Mouse (Mus musculus) neural tube, embryonic 15.5 days (tissue): ENCODE data around the gene Fam222a. TPM values are rescaled to one million over a fixed set of nuclear protein-coding genes. Genes with fewer than 3 reads are reported as not detected.

ENCODE experiments used
- ATAC-seq: fragments of 200-750 bp; cut with Nextera tagmentation; 2 replicates; pipeline ENCODE4 v1.8.0; 2017; ENCODE audit warnings: mild to moderate bottlenecking, moderate TSS enrichment, moderate library complexity; ENCODE audit not compliant: low FRiP score
- H3K27ac ChIP-seq: fragments of 300-500 bp; sonication (generic); replicated peaks from 2 replicates; pipeline ENCODE4 v1.5.1; 2015; ENCODE audit warnings: mild to moderate bottlenecking, inconsistent platforms
- H3K27me3 ChIP-seq: fragments of 300-500 bp; sonication (generic); replicated peaks from 2 replicates; pipeline ENCODE4 v1.6.1; 2015; ENCODE audit warnings: inconsistent platforms
- H3K36me3 ChIP-seq: fragments of 300-500 bp; sonication (generic); 2 replicates; pipeline ENCODE4 v1.6.1; 2015; ENCODE audit warnings: inconsistent platforms
- H3K4me1 ChIP-seq: fragments of 300-500 bp; sonication (generic); 2 replicates; pipeline ENCODE4 v1.6.1; 2015; ENCODE audit warnings: inconsistent platforms
- H3K4me2 ChIP-seq: fragments of 300-500 bp; sonication (generic); 2 replicates; pipeline ENCODE4 v1.6.1; 2015; ENCODE audit warnings: inconsistent platforms, mild to moderate bottlenecking, moderate library complexity
- H3K4me3 ChIP-seq: fragments of 300-500 bp; sonication (generic); replicated peaks from 2 replicates; pipeline ENCODE4 v1.5.1; 2015; ENCODE audit warnings: mild to moderate bottlenecking, inconsistent platforms
- H3K9ac ChIP-seq: fragments of 300-500 bp; sonication (generic); replicated peaks from 2 replicates; pipeline ENCODE4 v1.6.1; 2015; ENCODE audit warnings: mild to moderate bottlenecking, inconsistent platforms
- H3K9me3 ChIP-seq: fragments of 300-500 bp; sonication (generic); replicated peaks from 2 replicates; pipeline ENCODE4 v1.6.1; 2016; ENCODE audit warnings: inconsistent platforms
- WGBS: fragments of 180-500 bp; shearing (Covaris S2); methylation state at CpG from one replicate; pipeline ENCODE4 v1.1.7; 2015; ENCODE audit warnings: mixed read lengths; 5-methylcytosine and 5-hydroxymethylcytosine counted together
- polyA plus RNA-seq: library from polyadenylated mRNA; unstranded; fragments of >200 nt; fragmentation: Nextera tagmentation; extraction: Ambion mirVana; gene quantifications from 2 replicates; pipeline ENCODE4 v1.2.1, GENCODE M21; 2015

Gene Fam222a
- polyA plus RNA-seq, 1 experiment from 2014 or later = 4.7 TPM

DNA sequence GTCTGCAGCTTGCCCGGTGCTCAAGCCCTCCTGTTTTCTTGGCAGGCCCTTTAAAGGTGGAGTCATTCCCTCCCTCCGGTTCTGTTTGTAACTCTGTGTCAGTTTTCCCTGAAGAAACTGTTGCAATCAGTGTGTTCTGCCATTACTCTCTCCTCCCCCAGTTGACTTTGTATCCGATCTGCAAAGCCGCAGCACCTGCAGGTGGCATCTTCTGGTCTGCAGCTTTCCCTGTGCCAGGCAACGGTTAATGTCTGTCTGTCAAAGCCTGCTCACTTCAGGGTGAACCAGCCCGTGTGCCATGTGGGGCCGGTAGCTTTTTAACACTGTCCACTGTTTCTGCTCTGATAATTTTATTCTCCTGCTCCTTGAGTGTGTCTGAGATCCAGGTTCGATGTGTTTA is 29.4 kb downstream of the Fam222a start:
- Histone ChIP-seq H3K4me2 (no peak overlapping the region), H3K9ac (no peak overlapping the region), H3K4me3 (no peak overlapping the region), H3K36me3 (0 out of 2 replicates have a peak, but pooled peaks cover 5% of the 10 kb centered on the region), H3K27ac (peak overlapping the region; percentile 20), H3K9me3 (no peaks in the 10 kb centered on the region), H3K4me1 (peaks cover 42% of the 10 kb centered on the region), H3K27me3 (no peaks in the 10 kb centered on the region)
- WGBS = 39% methylated on average over 8 of the region's 8 CpGs
- ATAC-seq = no peak

- H3K27ac ChIP-seq = peak overlapping the region; percentile 20; the same call in 1 of the 2 replicates
- no peak overlapping the region for H3K9ac ChIP-seq
- peaks cover 40% of the 10 kb centered on the region for H3K4me1 ChIP-seq
- no peak overlapping the region for H3K4me2 ChIP-seq
- 0 out of 2 replicates have a peak, but pooled peaks cover 5% of the 10 kb centered on the region for H3K36me3 ChIP-seq
- no peaks in the 10 kb centered on the region for H3K9me3 ChIP-seq
- no peak for ATAC-seq
- H3K27me3 ChIP-seq = no peaks in the 10 kb centered on the region
- WGBS = 57% methylated on average over 6 of the region's 6 CpGs
- no peak overlapping the region for H3K4me3 ChIP-seq
Measured at GRCm38 (mm10) chr5:114597652-114598051, 29.8 kb downstream of the Fam222a start.

DNA sequence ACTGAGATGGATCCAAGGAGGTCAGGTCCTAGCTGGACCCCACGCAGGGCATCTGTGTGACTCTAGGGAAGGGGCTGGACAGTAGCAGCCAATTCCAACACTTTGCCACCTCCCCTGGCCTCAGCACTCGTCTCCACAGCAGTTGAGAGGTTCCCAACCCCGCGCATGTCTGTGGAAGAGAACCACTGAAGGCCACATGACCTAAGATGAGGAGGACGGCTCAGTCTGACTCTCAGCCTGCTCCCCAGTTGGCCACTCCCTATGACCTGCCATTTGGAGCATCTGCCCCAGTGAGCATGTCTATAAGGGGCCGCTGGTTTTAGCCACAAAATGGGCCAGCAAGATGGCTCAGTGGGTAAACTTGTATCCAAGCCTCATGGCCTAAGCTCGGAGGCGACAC is 34.2 kb downstream of the Fam222a start:
- Histone ChIP-seq H3K4me2 (no peak overlapping the region), H3K36me3 (no peaks in the 10 kb centered on the region), H3K9me3 (no peaks in the 10 kb centered on the region), H3K27ac (no peak overlapping the region), H3K4me1 (peaks cover 42% of the 10 kb centered on the region), H3K9ac (no peak overlapping the region), H3K4me3 (no peak overlapping the region), H3K27me3 (no peaks in the 10 kb centered on the region)
- no peak for ATAC-seq
- 90% methylated on average over 8 of the region's 8 CpGs for WGBS

GRCm38 (mm10) chr5:114603975-114604374 is 36.2 kb downstream of the Fam222a start:
- Histone ChIP-seq H3K9me3 (no peaks in the 10 kb centered on the region), H3K4me3 (no peak overlapping the region), H3K9ac (no peak overlapping the region), H3K27me3 (no peaks in the 10 kb centered on the region), H3K4me1 (peaks cover 53% of the 10 kb centered on the region), H3K36me3 (no peaks in the 10 kb centered on the region), H3K4me2 (no peak overlapping the region), H3K27ac (peak overlapping the region; percentile 70; the same call in 1 of the 2 replicates)
- ATAC-seq = no peak
- WGBS = 83% methylated on average over 5 of the region's 5 CpGs

- Histone ChIP-seq H3K4me2 (peak overlapping the region; percentile 28), H3K36me3 (no peaks in the 10 kb centered on the region), H3K9me3 (no peaks in the 10 kb centered on the region), H3K4me3 (no peak overlapping the region), H3K27ac (peak overlapping the region; percentile 70), H3K9ac (0 out of 2 replicates have a peak overlapping the region, but pooled peaks have one; percentile 17), H3K27me3 (no peaks in the 10 kb centered on the region), H3K4me1 (peaks cover 61% of the 10 kb centered on the region)
- ATAC-seq = peak; percentile 32
- 4% methylated on average over 11 of the region's 11 CpGs for WGBS
Measured at GRCm38 (mm10) chr5:114604781-114605290, 37.0 kb downstream of the Fam222a start.

- Histone ChIP-seq H3K4me2 (peak overlapping the region; percentile 28; the same call in 1 of the 2 replicates), H3K36me3 (no peaks in the 10 kb centered on the region), H3K27ac (peak overlapping the region; percentile 70), H3K9me3 (no peaks in the 10 kb centered on the region), H3K4me1 (peaks cover 62% of the 10 kb centered on the region), H3K4me3 (no peak overlapping the region), H3K9ac (no peak overlapping the region), H3K27me3 (no peaks in the 10 kb centered on the region)
- ATAC-seq = no peak
- 56% methylated on average over 6 of the region's 6 CpGs for WGBS
Measured at GRCm38 (mm10) chr5:114605981-114606380, 38.2 kb downstream of the Fam222a start.

DNA sequence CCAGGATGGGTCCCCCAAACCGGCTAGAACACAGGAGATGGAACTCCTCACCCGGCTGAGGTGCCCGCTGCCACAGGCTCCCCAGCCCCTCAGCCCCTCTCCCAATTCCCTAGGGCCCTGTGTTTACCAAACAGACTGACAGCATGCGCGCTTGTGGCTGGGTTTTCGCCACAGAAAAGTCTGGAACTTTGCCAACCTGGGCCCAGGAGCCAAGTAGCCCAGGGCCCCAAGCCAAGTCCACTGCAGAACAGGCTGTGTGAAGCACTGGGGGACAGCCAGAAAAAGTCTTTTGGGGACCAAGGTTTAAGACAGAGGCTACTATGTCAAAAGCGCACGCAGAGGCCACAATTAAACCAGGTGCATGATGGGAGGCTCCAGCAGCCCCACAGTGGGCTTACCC is 39.8 kb downstream of the Fam222a start:
- Histone ChIP-seq H3K27ac (peak overlapping the region; percentile 70), H3K36me3 (peaks cover 8% of the 10 kb centered on the region; the same call in 1 of the 2 replicates), H3K4me3 (no peak overlapping the region), H3K4me2 (no peak overlapping the region), H3K4me1 (peaks cover 60% of the 10 kb centered on the region), H3K27me3 (no peaks in the 10 kb centered on the region), H3K9ac (no peak overlapping the region), H3K9me3 (no peaks in the 10 kb centered on the region)
- no peak for ATAC-seq
- 39% methylated on average over 8 of the region's 8 CpGs for WGBS

DNA sequence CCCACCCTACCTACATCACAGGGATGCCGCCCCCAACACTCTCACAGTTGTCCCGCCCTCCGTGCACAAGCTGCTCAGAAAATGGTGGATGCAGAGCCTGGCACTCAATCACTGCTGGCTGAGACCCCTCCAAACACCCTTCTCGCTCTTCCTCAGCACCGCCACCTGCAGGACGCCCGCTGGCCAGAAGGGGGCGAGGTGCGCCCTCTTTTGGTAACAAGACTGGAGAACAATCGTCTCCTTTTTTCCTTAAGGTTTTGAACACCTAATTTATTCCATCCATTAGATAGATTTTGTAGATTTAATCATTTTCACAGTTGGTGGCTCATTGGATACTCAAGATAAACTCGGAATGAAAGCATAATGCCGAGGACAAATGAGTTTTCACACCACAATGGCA is 40.7 kb downstream of the Fam222a start:
- Histone ChIP-seq H3K27ac (peak overlapping the region; percentile 70), H3K4me1 (peaks cover 61% of the 10 kb centered on the region), H3K27me3 (no peaks in the 10 kb centered on the region), H3K9ac (no peak overlapping the region), H3K9me3 (no peaks in the 10 kb centered on the region), H3K36me3 (peaks cover 8% of the 10 kb centered on the region; the same call in 1 of the 2 replicates), H3K4me3 (no peak overlapping the region), H3K4me2 (peak overlapping the region; percentile 25)
- ATAC-seq = no peak; the same call in 1 of the 2 replicates
- 4% methylated on average over 12 of the region's 12 CpGs for WGBS

GRCm38 (mm10) chr5:114611256-114611655 is 43.4 kb downstream of the Fam222a start:
- no peak for ATAC-seq
- WGBS = 95% methylated on average over 10 of the region's 10 CpGs
- no peak overlapping the region for H3K4me3 ChIP-seq

DNA sequence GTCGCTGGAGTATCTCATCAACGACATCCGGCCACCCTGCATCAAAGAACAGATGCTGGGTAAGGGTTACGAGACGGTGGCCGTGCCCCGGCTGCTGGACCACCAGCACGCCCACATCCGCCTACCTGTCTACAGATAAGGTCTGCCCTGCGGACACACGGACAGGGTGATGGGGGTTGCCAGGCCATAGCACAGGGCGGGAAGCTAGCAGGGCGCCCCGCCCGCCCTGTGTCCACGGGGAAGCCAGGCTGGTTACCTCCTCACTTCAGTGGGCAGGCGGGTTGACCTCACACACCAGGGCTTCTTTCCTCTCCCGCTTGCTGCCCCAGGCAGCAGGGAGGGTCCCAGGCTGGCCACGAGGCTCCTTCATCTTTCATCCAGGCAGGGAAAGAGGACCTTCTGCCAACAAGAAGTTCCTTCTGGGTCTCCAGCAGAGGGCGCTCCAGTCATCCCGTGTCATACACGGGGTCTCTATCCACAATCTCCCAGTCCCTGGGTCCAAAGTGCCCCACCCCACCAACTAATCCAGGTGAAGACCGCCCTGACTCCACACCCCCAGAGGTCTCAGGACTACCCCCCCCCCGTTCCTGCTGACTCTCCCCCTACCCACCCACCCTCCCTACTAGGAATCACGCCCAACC is 44.3 kb downstream of the Fam222a start:
- H3K27me3 ChIP-seq = no peaks in the 10 kb centered on the region
- H3K9ac ChIP-seq = no peak overlapping the region
- no peaks in the 10 kb centered on the region for H3K9me3 ChIP-seq
- no peak overlapping the region for H3K4me3 ChIP-seq
- peaks cover 11% of the 10 kb centered on the region for H3K36me3 ChIP-seq
- H3K4me2 ChIP-seq = no peak overlapping the region
- H3K4me1 ChIP-seq = peaks cover 29% of the 10 kb centered on the region
- 77% methylated on average over 25 of the region's 25 CpGs for WGBS
- H3K27ac ChIP-seq = no peak overlapping the region
- no peak for ATAC-seq

More at GRCm38 (mm10) chr5:114611256-114611655, 43.4 kb downstream of the Fam222a start:
- Histone ChIP-seq H3K4me2 (no peak overlapping the region), H3K27me3 (no peaks in the 10 kb centered on the region), H3K36me3 (peaks cover 11% of the 10 kb centered on the region), H3K9ac (no peak overlapping the region), H3K27ac (no peak overlapping the region), H3K9me3 (no peaks in the 10 kb centered on the region), H3K4me1 (peaks cover 38% of the 10 kb centered on the region)

GRCm38 (mm10) chr5:114614863-114615262 is 47.0 kb downstream of the Fam222a start:
- H3K4me2 ChIP-seq = no peak overlapping the region
- WGBS = 65% methylated on average over 7 of the region's 7 CpGs
- H3K4me1 ChIP-seq = peaks cover 3% of the 10 kb centered on the region; the same call in 1 of the 2 replicates
- H3K36me3 ChIP-seq = peaks cover 11% of the 10 kb centered on the region
- no peak overlapping the region for H3K4me3 ChIP-seq
- H3K9me3 ChIP-seq = no peaks in the 10 kb centered on the region
- no peaks in the 10 kb centered on the region for H3K27me3 ChIP-seq
- no peak overlapping the region for H3K27ac ChIP-seq
- no peak for ATAC-seq
- no peak overlapping the region for H3K9ac ChIP-seq
